Mouse (Mus musculus) kidney, postnatal 14 days (tissue): ENCODE measurements around the gene Lta.

Experiments used
- DNase-seq: peaks from one replicate; pipeline ENCODE4 v3.0.0; 2022; ENCODE audit warnings: mixed read lengths

Gene Lta

GRCm38 (mm10) chr17:35175382-35175781 lies 29.8 kb downstream of the Lta start:
- no peak for DNase-seq

GRCm38 (mm10) chr17:35174201-35174977 lies 30.8 kb downstream of the Lta start:
- DNase-seq: no peak

- no peak for DNase-seq
Observed at GRCm38 (mm10) chr17:35173329-35173728, 31.8 kb downstream of the Lta start.

- no peak for DNase-seq
Observed at GRCm38 (mm10) chr17:35172445-35173234, 32.5 kb downstream of the Lta start.

- DNase-seq: no peak
Observed at GRCm38 (mm10) chr17:35168541-35169207, 36.5 kb downstream of the Lta start.

GRCm38 (mm10) chr17:35167794-35168193 lies 37.4 kb downstream of the Lta start:
- no peak for DNase-seq

GRCm38 (mm10) chr17:35166352-35167035 lies 38.7 kb downstream of the Lta start:
- DNase-seq: peak; percentile 83

GRCm38 (mm10) chr17:35165451-35166155 lies 39.5 kb downstream of the Lta start:
- no peak for DNase-seq

- DNase-seq: peak; percentile 99
Observed at GRCm38 (mm10) chr17:35164568-35165450, 40.3 kb downstream of the Lta start, which contains the start of gene Prrc2a. Gene Prrc2a, minus strand, starts transcription at chr17:35164897.

GRCm38 (mm10) chr17:35164218-35164567 lies 41.0 kb downstream of the Lta start:
- DNase-seq: no peak

GRCm38 (mm10) chr17:35163326-35164081 lies 41.6 kb downstream of the Lta start:
- no peak for DNase-seq

GRCm38 (mm10) chr17:35162730-35163129 lies 42.4 kb downstream of the Lta start:
- DNase-seq: peak; percentile 54

- DNase-seq: no peak
Observed at GRCm38 (mm10) chr17:35162121-35162520, 43.0 kb downstream of the Lta start.

- no peak for DNase-seq
Observed at GRCm38 (mm10) chr17:35161421-35161820, 43.7 kb downstream of the Lta start.

GRCm38 (mm10) chr17:35159638-35160037 lies 45.5 kb downstream of the Lta start:
- no peak for DNase-seq

- no peak for DNase-seq
Observed at GRCm38 (mm10) chr17:35158850-35159593, 46.1 kb downstream of the Lta start.

- no peak for DNase-seq
Observed at GRCm38 (mm10) chr17:35157661-35158175, 47.4 kb downstream of the Lta start.

- DNase-seq: no peak
Observed at GRCm38 (mm10) chr17:35157254-35157653, 47.9 kb downstream of the Lta start.

- no peak for DNase-seq
Observed at GRCm38 (mm10) chr17:35156461-35157200, 48.5 kb downstream of the Lta start.
